Mouse (Mus musculus): Measurements from ENCODE around the gene Gm42906.

DNA sequence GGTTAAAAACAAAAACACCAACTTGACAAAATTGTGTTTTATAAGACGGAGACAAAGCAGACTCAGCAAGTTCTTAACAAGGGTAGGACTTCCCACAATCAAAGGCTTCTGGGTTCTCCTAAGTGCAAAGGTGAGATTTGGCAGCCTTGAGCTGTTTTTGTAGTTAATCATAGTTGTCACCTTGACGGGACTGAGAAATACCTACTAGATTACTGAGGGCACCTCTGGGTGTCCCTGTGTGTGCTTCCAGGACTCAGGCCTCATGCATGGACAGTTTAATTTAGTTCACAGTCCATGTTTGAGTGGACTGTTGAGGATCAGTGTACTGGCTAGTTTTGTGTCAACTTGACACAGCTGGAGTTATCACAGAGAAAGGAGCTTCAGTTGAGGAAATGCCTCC, 403.5 kb downstream of the Gm42906 start:
- TF ChIP-seq CTCF (IDR thresholded peaks at IDR 0.05; ENCODE audit: low read depth) (no peak), EP300 (IDR thresholded peaks at IDR 0.05; ENCODE audit: low read depth) (no peak)

Data from liver, postnatal 0 days (tissue).